Mouse (Mus musculus) adipocyte (in vitro differentiated cells): Measurements from ENCODE around the gene Acp7.
"Not testable (repeated sequence)": the region's sequence is repeated elsewhere in the genome, so short reads cannot be mapped to it uniquely, and the experiment has no call there.

Experiments used
- DNase-seq: peaks from one replicate; pipeline ENCODE4 v3.0.0-alpha.2; 2016; ENCODE audit warnings: low spot score

Gene Acp7

GRCm38 (mm10) chr7:28631073-28631472 is at the start of gene Acp7:
TSS of gene Acp7 (minus strand) at chr7:28631332.
- no peak for DNase-seq

GRCm38 (mm10) chr7:28677624-28678023 is 46.5 kb upstream of the Acp7 start:
- DNase-seq, result no peak

- DNase-seq, result no peak
Observed at GRCm38 (mm10) chr7:28676811-28677541, 45.8 kb upstream of the Acp7 start.

- DNase-seq, result no peak
Observed at GRCm38 (mm10) chr7:28675746-28676145, 44.6 kb upstream of the Acp7 start.

GRCm38 (mm10) chr7:28674994-28675393 is 43.9 kb upstream of the Acp7 start:
- no peak for DNase-seq

GRCm38 (mm10) chr7:28672786-28673185 is 41.7 kb upstream of the Acp7 start:
- DNase-seq, result not testable (repeated sequence)

- DNase-seq, result no peak
Observed at GRCm38 (mm10) chr7:28672276-28672675, 41.1 kb upstream of the Acp7 start.

- no peak for DNase-seq
Observed at GRCm38 (mm10) chr7:28671172-28671571, 40.0 kb upstream of the Acp7 start.

- DNase-seq, result peak; percentile 45
Observed at GRCm38 (mm10) chr7:28665620-28666579, 34.8 kb upstream of the Acp7 start.

GRCm38 (mm10) chr7:28656430-28656829 is 25.3 kb upstream of the Acp7 start:
- no peak for DNase-seq

GRCm38 (mm10) chr7:28651157-28651556 is 20.0 kb upstream of the Acp7 start:
- DNase-seq, result no peak

GRCm38 (mm10) chr7:28647016-28647415 is 15.9 kb upstream of the Acp7 start:
- DNase-seq, result no peak

GRCm38 (mm10) chr7:28645947-28646475 is 14.9 kb upstream of the Acp7 start:
- DNase-seq, result no peak

- DNase-seq, result no peak
Observed at GRCm38 (mm10) chr7:28645366-28645765, 14.2 kb upstream of the Acp7 start.

- DNase-seq, result no peak
Observed at GRCm38 (mm10) chr7:28641546-28641945, 10.4 kb upstream of the Acp7 start.

GRCm38 (mm10) chr7:28637511-28637910 is 6.4 kb upstream of the Acp7 start:
- DNase-seq, result no peak

GRCm38 (mm10) chr7:28634128-28634527 is 3.0 kb upstream of the Acp7 start:
- no peak for DNase-seq

- no peak for DNase-seq
Observed at GRCm38 (mm10) chr7:28624791-28625190, 6.3 kb downstream of the Acp7 start.

- no peak for DNase-seq
Observed at GRCm38 (mm10) chr7:28619098-28619715, 11.9 kb downstream of the Acp7 start.

- DNase-seq, result no peak
Observed at GRCm38 (mm10) chr7:28605951-28606350, 25.2 kb downstream of the Acp7 start.

- not testable (repeated sequence) for DNase-seq
Observed at GRCm38 (mm10) chr7:28603788-28604187, 27.3 kb downstream of the Acp7 start.

GRCm38 (mm10) chr7:28603136-28603535 is 28.0 kb downstream of the Acp7 start:
- no peak for DNase-seq
